Mouse (Mus musculus) E14TG2a.4 (cell line): ENCODE results near the gene Mbd6.
"Not testable (repeated sequence)": the region's sequence is repeated elsewhere in the genome, so short reads cannot be mapped to it uniquely, and the experiment has no call there.

ENCODE experiments used
- CTCF ChIP-seq: conservative IDR thresholded peaks from 2 replicates; pipeline ENCODE4 v1.5.1; 2014; ENCODE audit warnings: low read length
- NANOG ChIP-seq: IDR thresholded peaks from 2 replicates; pipeline ENCODE4 v1.6.1; 2014; ENCODE audit warnings: borderline replicate concordance, low read length, mixed read lengths
- POU5F1 ChIP-seq: IDR thresholded peaks from 2 replicates; pipeline ENCODE4 v1.6.1; 2014; ENCODE audit warnings: low read length, borderline replicate concordance

DNA sequence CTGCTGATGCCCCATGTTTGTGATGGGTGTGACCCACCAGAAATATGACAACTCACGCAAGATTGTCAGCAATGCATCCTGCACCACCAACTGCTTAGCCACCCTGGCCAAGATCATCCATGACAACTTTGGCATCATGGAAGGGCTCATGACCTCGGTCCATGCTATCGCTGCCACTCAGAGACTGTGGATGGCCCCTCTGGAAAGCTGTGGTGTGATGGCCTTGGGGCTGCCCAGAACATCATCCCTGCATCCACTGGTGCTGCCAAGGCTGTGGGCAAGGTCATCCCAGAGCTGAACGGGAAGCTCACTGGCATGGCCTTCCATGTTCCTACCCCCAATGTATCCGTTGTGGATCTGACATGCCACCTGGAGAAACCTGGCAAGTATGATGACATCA, 24.7 kb upstream of the Mbd6 start:
- TF ChIP-seq CTCF, NANOG, POU5F1: not testable (repeated sequence)
